9 mouse cellular contexts compared by ENCODE assay signal in the genomic region with DNA sequence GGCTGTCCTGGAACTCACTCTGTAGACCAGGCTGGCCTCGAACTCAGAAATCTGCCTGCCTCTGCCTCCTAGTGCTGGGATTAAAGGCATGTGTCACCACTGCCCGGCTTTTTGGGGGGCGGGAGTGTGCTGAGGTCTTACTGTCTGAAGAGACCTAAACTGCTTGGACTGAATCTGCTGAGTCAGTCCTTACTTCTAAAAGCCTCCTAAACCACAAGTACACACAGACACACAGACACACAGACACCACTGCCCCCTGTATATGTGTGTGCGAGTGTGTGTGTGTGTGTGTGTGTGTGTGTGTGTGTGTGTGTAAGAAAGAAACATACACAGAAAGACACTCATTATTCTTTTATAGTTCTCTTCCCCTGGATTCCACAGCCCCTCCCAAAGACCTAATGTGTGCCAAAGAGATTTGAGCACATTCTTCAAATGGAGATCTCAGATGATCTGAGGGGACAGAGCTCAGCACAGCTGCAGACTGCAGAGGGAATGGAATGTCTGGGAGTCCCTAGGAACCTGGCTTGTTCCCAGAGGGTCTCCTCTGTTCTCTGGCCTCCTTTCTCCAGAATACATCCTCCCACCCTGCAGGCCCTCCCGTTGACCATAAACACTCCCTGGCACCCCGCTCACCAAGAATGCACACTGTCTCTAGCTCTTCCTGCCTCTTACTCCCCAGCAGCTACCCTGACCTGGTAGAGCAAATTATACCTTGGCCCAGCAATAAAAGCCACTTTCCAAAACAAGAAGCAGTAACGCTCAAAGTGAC. TPM values are rescaled to one million over a fixed set of nuclear protein-coding genes. Genes with fewer than 3 reads are reported as not detected.
DNase-seq lines count a peak whose midpoint lies in the region; ATAC-seq and TF ChIP-seq lines count a peak whose summit lies in the region.
"Had no signal": no experiment of that assay in that cellular context is flagged by ENCODE, and none has a peak within 500 bp of the region (broad histone marks: within the 10 kb centered on the region; RNA-seq: fewer than 3 reads in every experiment).

No protein-coding gene starts in this region.

- no peak overlapping the region for H3K9ac ChIP-seq in liver, embryonic 11.5 days (ENCODE audit: low read depth, low read length)
- peak overlapping the region; percentile 64 for H3K9ac ChIP-seq in intestine, embryonic 16.5 days (ENCODE audit: low read depth, low read length)
- peak overlapping the region; percentile 82 for H3K9ac ChIP-seq in neural tube, embryonic 15.5 days (replicated peaks)

- H3K9me3 ChIP-seq in liver, embryonic 11.5 days (ENCODE audit: control insufficient read depth, low read length): no peaks in the 10 kb centered on the region
- H3K9me3 ChIP-seq in intestine, embryonic 16.5 days (ENCODE audit: control insufficient read depth, low read length): no peaks in the 10 kb centered on the region
- no peaks in the 10 kb centered on the region for H3K9me3 ChIP-seq in neural tube, embryonic 15.5 days (replicated peaks)

- no peaks in the 10 kb centered on the region for H3K36me3 ChIP-seq in liver, embryonic 11.5 days (ENCODE audit: control insufficient read depth, insufficient read depth, low read length)
- no peaks in the 10 kb centered on the region for H3K36me3 ChIP-seq in intestine, embryonic 16.5 days (ENCODE audit: control insufficient read depth, insufficient read depth, low read length)
- 0 out of 2 replicates have a peak, but pooled peaks cover 3% of the 10 kb centered on the region for H3K36me3 ChIP-seq in neural tube, embryonic 15.5 days

- H3K4me3 ChIP-seq in liver, embryonic 11.5 days (ENCODE audit: low read depth, low read length): no peak overlapping the region
- peak overlapping the region; percentile 31 for H3K4me3 ChIP-seq in embryonic fibroblast, embryonic 13.5 days (ENCODE audit: insufficient read depth, low read length)
- H3K4me3 ChIP-seq in intestine, embryonic 16.5 days (ENCODE audit: low read length): peak overlapping the region; percentile 52
- peak overlapping the region; percentile 69 for H3K4me3 ChIP-seq in neural tube, embryonic 15.5 days (replicated peaks)

- TF ChIP-seq CTCF in embryonic fibroblast, embryonic 13.5 days (IDR thresholded peaks at IDR 0.05; ENCODE audit: borderline replicate concordance, insufficient read depth, low read length): no peak

- H3K27ac ChIP-seq in liver, embryonic 11.5 days (ENCODE audit: low read depth, low read length): no peak overlapping the region
- 0 out of 2 replicates have a peak overlapping the region, but pooled peaks have one; percentile 7 for H3K27ac ChIP-seq in embryonic fibroblast, embryonic 13.5 days (ENCODE audit: insufficient read depth, low read length)
- peak overlapping the region; percentile 73 for H3K27ac ChIP-seq in intestine, embryonic 16.5 days (ENCODE audit: low read length)
- H3K27ac ChIP-seq in neural tube, embryonic 15.5 days (replicated peaks): peak overlapping the region; percentile 95

- WGBS in liver, embryonic 11.5 days: 47% methylated on average over 7 of the region's 7 CpGs
- WGBS in intestine, embryonic 16.5 days: 47% methylated on average over 7 of the region's 7 CpGs
- WGBS in neural tube, embryonic 15.5 days: 55% methylated on average over 7 of the region's 7 CpGs

- no peak for DNase-seq in liver, embryonic 11.5 days (ENCODE audit: low spot score)
- DNase-seq in liver: no peak
- no peak for DNase-seq in right cerebral cortex, postnatal 25 days
- no peak for DNase-seq in retina, postnatal 1 day

- ATAC-seq in liver, embryonic 11.5 days (replicated peaks; ENCODE audit: low FRiP score): no peak
- ATAC-seq in intestine, embryonic 16.5 days: peak; percentile 45
- ATAC-seq in neural tube, embryonic 15.5 days (ENCODE audit: low FRiP score): peak; percentile 40
- ATAC-seq in megakaryocyte, adult 5-6 weeks (ENCODE audit: poor library complexity, severe bottlenecking): no peak

- TF ChIP-seq POLR2A in embryonic fibroblast, embryonic 13.5 days (IDR thresholded peaks at IDR 0.05; ENCODE audit: low read depth, low read length): no peak

- peaks cover 15% of the 10 kb centered on the region; the same call in 1 of the 2 replicates for H3K27me3 ChIP-seq in liver, embryonic 11.5 days (replicated peaks; ENCODE audit: control insufficient read depth, insufficient read depth, low read length)
- H3K27me3 ChIP-seq in intestine, embryonic 16.5 days (replicated peaks; ENCODE audit: control insufficient read depth, insufficient read depth, low read length): no peaks in the 10 kb centered on the region
- H3K27me3 ChIP-seq in neural tube, embryonic 15.5 days (replicated peaks): no peaks in the 10 kb centered on the region

- peak overlapping the region; percentile 55 for H3K4me2 ChIP-seq in liver, embryonic 11.5 days
- peak overlapping the region; percentile 66 for H3K4me2 ChIP-seq in intestine, embryonic 16.5 days (ENCODE audit: low read depth, low read length)
- H3K4me2 ChIP-seq in neural tube, embryonic 15.5 days: peak overlapping the region; percentile 85

- peaks cover 9% of the 10 kb centered on the region for H3K4me1 ChIP-seq in liver, embryonic 11.5 days (replicated peaks; ENCODE audit: control insufficient read depth, insufficient read depth, low read length)
- H3K4me1 ChIP-seq in embryonic fibroblast, embryonic 13.5 days (ENCODE audit: control insufficient read depth, insufficient read depth, low read length): no peaks in the 10 kb centered on the region
- peaks cover 18% of the 10 kb centered on the region for H3K4me1 ChIP-seq in intestine, embryonic 16.5 days (ENCODE audit: control insufficient read depth, insufficient read depth, low read length)
- peaks cover 46% of the 10 kb centered on the region for H3K4me1 ChIP-seq in neural tube, embryonic 15.5 days

RNA-seq across cellular contexts. Expression of gene Csdc2, which starts 0.5 kb away (rescaled TPM):
- polyA plus RNA-seq in liver, embryonic 11.5 days (2014; fragmentation: Nextera tagmentation; extraction: Ambion mirVana): 3.7 and 3.9 TPM in 2 replicates
- 3.3 and 4.4 TPM in 2 replicates for polyA plus RNA-seq in embryonic fibroblast, embryonic 13.5 days (2011; ENCODE audit: insufficient read length, low read depth, missing spikeins)
- 11.2 and 12.4 TPM in 2 replicates for polyA plus RNA-seq in intestine, embryonic 16.5 days (2015; fragmentation: Nextera tagmentation; extraction: Ambion mirVana)
- 194 and 220 TPM in 2 replicates for polyA plus RNA-seq in neural tube, embryonic 15.5 days (2015; fragmentation: Nextera tagmentation; extraction: Ambion mirVana)
- not detected in 2 replicates for total RNA-seq in megakaryocyte, adult 5-6 weeks (2015)
- total RNA-seq in megakaryocyte, adult 5-6 weeks (2017): not detected in 2 replicates

RNA-seq across cellular contexts. Expression of gene Polr3h, which starts 10.0 kb away (rescaled TPM):
- 131 and 134 TPM in 2 replicates for polyA plus RNA-seq in liver, embryonic 11.5 days (2014; fragmentation: Nextera tagmentation; extraction: Ambion mirVana)
- 12.3 and 16.2 TPM in 2 replicates for polyA plus RNA-seq in embryonic fibroblast, embryonic 13.5 days (2011; ENCODE audit: insufficient read length, low read depth, missing spikeins)
- polyA plus RNA-seq in intestine, embryonic 16.5 days (2015; fragmentation: Nextera tagmentation; extraction: Ambion mirVana): 83.9 and 85.0 TPM in 2 replicates
- 93.2 and 107 TPM in 2 replicates for polyA plus RNA-seq in neural tube, embryonic 15.5 days (2015; fragmentation: Nextera tagmentation; extraction: Ambion mirVana)
- total RNA-seq in megakaryocyte, adult 5-6 weeks (2015): 2.7 and 3.9 TPM in 2 replicates
- total RNA-seq in megakaryocyte, adult 5-6 weeks (2017): 5.5 and 7.8 TPM in 2 replicates

RNA-seq across cellular contexts. Expression of gene Pmm1, which starts 24.7 kb away (rescaled TPM):
- polyA plus RNA-seq in liver, embryonic 11.5 days (2014; fragmentation: Nextera tagmentation; extraction: Ambion mirVana): 34.6 and 40.6 TPM in 2 replicates
- 88.7 and 121 TPM in 2 replicates for polyA plus RNA-seq in embryonic fibroblast, embryonic 13.5 days (2011; ENCODE audit: insufficient read length, low read depth, missing spikeins)
- polyA plus RNA-seq in intestine, embryonic 16.5 days (2015; fragmentation: Nextera tagmentation; extraction: Ambion mirVana): 21.5 and 22.1 TPM in 2 replicates
- polyA plus RNA-seq in neural tube, embryonic 15.5 days (2015; fragmentation: Nextera tagmentation; extraction: Ambion mirVana): 99.8 and 111 TPM in 2 replicates
- total RNA-seq in megakaryocyte, adult 5-6 weeks (2015): 10.4 and 10.5 TPM in 2 replicates
- 5.6 and 5.7 TPM in 2 replicates for total RNA-seq in megakaryocyte, adult 5-6 weeks (2017)

RNA-seq across cellular contexts. Expression of gene 1700029P11Rik, which starts 44.3 kb away (rescaled TPM):
- not detected in 2 replicates for polyA plus RNA-seq in liver, embryonic 11.5 days (2014; fragmentation: Nextera tagmentation; extraction: Ambion mirVana)
- not detected in 2 replicates for polyA plus RNA-seq in embryonic fibroblast, embryonic 13.5 days (2011; ENCODE audit: insufficient read length, low read depth, missing spikeins)
- not detected in 2 replicates for polyA plus RNA-seq in intestine, embryonic 16.5 days (2015; fragmentation: Nextera tagmentation; extraction: Ambion mirVana)
- not detected in 2 replicates for polyA plus RNA-seq in neural tube, embryonic 15.5 days (2015; fragmentation: Nextera tagmentation; extraction: Ambion mirVana)
- total RNA-seq in megakaryocyte, adult 5-6 weeks (2015): not detected in 2 replicates
- not detected in 2 replicates for total RNA-seq in megakaryocyte, adult 5-6 weeks (2017)
- total RNA-seq: left cerebral cortex, postnatal 10 days had no signal

RNA-seq across cellular contexts. Expression of gene Xrcc6, which starts 51.6 kb away (rescaled TPM):
- polyA plus RNA-seq in liver, embryonic 11.5 days (2014; fragmentation: Nextera tagmentation; extraction: Ambion mirVana): 133 and 151 TPM in 2 replicates
- polyA plus RNA-seq in embryonic fibroblast, embryonic 13.5 days (2011; ENCODE audit: insufficient read length, low read depth, missing spikeins): 37.4 and 38.1 TPM in 2 replicates
- polyA plus RNA-seq in intestine, embryonic 16.5 days (2015; fragmentation: Nextera tagmentation; extraction: Ambion mirVana): 72.1 and 78.4 TPM in 2 replicates
- polyA plus RNA-seq in neural tube, embryonic 15.5 days (2015; fragmentation: Nextera tagmentation; extraction: Ambion mirVana): 41.6 and 74.7 TPM in 2 replicates
- 28.8 and 36.2 TPM in 2 replicates for total RNA-seq in megakaryocyte, adult 5-6 weeks (2015)
- total RNA-seq in megakaryocyte, adult 5-6 weeks (2017): 82.5 and 83.2 TPM in 2 replicates

Comparison
In these comparisons a context has a peak if more than half of its experiments do, and no peak if none do; other contexts are left out.
1. ATAC-seq: peak in intestine, embryonic 16.5 days (single experiment) and neural tube, embryonic 15.5 days (single experiment); none in liver, embryonic 11.5 days (single experiment) and megakaryocyte, adult 5-6 weeks (single experiment).
2. RNA of gene Csdc2, which starts 0.5 kb away (polyA plus RNA-seq): 194 to 220 TPM in neural tube, embryonic 15.5 days; 11.2 to 12.4 TPM in intestine, embryonic 16.5 days, 3.3 to 4.4 TPM in embryonic fibroblast, embryonic 13.5 days and 3.7 to 3.9 TPM in liver, embryonic 11.5 days; every median in the first group is over 10 times any median in the second.
3. Peak in every context shown above with its lines, with median percentiles within 50 percentile points of each other: H3K4me2 ChIP-seq.